Mouse (Mus musculus): ENCODE data around the gene Hrasls5.

Gene Hrasls5

DNA sequence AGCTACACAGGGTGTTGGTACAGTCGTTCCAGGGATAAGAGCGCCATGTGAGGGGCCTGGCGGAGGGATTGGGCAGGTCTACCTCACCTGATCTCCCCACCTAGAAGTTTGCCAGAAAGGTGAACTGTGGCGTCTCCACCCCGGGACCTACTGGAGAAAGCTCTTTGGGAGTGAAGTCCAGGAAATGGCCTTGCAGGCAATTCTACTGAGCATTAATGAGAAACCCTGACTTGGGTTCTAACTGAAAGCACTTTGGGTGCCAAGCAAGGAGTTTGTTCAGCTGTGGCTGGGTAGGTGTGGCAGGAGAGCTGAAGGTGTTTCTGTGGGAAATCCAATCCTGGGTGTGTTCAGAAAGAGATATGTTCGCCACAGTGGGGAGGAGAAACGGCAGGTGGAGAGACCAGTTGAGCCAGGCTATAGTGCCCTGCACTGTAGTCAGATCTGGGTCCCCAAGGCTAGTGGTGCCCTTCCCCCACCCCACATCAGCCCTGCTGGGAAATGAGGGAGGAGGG, 4.6 kb upstream of the Hrasls5 start:
- no peak for DNase-seq

DNA sequence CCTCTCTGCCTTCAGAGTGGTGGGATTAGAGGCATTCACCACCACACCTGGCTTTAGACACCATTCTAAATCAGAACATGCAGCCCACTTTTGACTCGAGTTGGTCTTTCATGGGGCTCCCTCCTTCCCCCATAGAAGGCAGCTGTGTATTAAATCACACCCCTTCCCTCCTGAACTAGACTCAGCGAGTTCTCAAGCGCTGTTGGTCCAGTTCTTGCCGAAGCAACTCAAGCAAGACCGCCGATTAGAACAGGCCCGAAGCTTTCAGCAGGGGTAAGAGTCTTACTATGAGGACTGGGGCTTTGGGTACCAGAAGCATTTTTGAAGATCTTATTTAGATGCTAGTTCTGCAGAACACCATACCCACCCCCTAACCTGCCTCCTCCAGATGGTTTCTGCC, 810 bp downstream of the Hrasls5 start:
- no peak for DNase-seq

DNA sequence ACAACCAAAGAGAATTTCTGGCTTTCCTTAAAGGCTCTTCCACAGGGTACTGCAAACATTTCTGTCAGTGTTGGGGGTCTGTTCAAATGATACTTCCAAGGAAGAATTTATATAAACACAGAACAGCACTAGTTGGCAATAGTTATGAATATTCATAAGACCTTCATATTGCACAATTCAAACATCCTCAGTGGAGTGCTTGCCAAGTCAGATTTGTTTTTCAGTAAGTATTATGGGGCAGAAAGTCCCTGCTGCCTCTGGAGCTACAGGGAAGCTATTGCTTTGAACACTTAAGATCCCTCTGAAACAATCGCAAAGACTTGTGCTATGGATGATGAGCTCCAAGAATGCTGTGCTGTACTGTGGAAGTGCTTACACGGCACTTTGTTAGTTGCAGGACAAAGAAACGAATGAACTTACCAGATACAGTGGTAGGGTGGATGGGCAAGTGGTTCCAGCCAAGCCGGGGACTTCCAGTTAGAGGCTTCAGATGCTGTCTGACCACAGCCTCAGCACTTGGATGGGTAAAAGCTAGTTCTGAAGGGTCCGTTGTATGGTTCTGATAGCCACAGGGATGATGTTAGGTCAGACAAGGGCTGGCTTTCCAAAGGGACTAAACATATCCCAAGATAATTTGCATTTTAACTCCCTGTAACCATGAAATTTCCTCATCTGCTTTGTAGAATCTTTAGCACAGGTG, 4.0 kb downstream of the Hrasls5 start:
- no peak for DNase-seq

DNA sequence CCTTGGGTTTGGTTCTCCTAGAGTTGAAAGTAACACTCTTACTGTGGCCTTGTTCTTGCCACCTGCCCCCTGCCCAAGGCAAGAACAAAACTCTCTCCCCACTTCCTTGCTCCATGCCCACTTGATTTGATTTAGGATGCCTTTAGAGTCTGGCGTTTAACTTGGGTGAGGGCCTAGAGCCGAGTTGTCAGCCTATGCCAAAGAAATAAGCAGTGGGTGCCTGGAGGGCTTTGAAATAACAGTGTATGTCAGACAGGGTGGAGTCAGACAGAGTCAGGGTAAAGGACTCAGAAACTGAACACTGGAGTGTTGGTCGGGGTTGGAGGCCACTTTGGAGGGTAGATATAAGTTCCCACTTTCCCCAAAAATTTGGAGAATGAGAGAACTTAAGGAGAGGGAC, 4.7 kb downstream of the Hrasls5 start:
- DNase-seq: no peak

DNA sequence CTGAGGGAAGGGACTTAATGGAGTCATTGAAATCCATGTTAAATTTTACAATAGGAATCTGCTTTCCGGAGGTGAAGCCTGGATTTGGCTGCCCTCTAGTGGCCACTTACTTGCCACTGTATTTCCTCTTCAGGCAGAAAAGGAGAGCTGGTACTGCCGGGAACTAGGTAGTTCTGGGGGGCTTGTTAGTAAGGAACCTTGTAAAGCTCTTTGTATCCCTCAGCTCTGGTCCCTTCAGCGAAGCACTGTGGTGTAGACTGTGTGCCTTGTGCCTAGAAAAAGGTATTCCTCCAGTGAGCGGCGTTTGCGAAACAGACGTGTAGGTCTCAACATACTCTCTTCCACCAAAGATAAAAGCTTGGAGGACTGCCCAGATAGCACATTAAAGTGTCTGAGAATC, 5.4 kb downstream of the Hrasls5 start:
- peak; percentile 79 for DNase-seq

DNA sequence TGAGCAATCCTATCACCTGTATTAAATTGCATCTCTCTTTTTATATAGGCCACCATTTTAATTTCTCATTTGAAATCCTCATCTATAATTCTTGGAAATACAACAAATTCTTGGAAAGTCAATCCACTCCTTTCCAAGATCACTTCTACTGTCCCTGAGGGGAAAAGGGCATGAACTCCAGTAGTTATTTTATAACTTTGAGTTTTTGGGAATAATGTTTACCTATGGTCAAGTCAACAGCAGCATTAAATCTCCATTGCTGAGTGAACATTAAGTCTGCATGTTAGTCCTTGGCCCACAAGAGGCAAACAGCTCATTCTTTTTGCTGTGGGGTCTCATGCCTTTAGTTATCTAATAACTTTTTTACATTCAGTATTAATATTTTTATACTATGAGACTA, 20.7 kb downstream of the Hrasls5 start:
- DNase-seq: no peak

DNA sequence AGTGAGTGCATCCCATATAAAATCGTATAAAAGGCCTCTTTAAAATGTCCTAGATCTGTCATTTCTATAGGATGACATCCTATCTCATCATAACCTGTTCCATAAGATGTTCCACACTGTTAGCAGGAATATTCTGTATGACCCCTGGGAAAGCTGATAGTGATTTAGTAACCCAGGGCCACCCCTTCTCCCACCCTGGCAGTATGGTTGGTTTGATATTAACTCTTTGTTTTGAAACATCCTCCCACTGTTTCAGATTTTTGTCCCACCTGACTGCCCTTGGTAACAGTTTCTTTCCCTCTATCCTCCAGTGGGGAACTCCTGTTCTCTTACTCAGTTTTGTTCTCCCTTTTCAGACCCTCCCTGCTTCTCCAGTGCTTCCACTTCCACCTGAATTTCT, 21.4 kb downstream of the Hrasls5 start:
- DNase-seq: no peak

DNA sequence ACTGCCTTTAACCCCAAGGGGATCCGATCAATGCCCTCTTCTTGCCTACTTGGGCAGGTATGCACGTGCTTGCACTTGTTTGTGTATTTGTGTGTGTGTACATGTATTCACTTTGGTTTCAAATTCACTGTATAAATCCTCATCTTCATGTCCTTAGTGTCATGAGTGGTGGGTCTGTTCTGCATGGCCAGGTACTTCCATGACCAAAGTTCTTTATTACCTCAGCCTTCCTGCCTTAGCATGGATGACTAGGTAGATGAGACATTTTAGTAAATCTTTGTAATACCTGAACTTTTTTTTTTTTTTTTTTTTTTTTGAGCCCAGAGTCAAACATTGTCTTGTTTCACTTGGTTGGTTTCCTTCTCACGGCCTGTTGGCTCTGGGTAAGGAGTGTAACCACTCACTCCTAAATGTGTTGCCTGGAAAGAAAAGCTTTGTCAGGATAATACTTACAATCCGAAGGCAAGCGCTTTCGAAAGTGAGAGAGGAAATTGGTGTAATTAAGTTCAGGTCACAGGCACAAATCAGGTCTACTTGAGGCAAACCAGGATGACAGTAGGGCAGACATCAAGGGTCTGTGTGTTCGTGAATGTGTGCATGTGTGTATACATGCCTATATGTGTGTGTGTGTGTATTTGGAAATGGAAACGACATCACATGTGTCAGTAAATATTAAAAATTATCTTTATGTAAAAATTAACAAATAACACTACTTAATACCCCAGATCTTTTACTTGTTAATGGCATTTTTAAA, 36.7 kb downstream of the Hrasls5 start:
- DNase-seq: no peak

DNA sequence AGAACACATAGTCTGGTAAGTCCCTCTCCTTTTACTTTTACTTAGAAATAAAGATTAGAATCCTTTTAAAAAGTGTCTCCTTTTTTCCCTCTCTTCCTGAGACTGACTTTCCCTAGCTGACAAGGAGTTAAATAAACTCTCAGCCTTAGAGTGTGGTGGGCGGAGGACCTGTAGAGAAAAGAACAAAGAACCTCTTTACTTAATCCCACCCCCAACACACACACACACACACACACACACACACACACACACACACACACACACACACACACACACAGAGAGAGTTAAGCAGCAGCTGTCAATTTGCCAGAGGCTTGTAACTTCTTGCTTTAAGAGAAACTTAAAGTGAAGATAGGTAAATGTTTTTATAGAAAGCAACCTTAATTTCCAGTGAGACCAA, 59.7 kb downstream of the Hrasls5 start:
- no peak for DNase-seq

DNA sequence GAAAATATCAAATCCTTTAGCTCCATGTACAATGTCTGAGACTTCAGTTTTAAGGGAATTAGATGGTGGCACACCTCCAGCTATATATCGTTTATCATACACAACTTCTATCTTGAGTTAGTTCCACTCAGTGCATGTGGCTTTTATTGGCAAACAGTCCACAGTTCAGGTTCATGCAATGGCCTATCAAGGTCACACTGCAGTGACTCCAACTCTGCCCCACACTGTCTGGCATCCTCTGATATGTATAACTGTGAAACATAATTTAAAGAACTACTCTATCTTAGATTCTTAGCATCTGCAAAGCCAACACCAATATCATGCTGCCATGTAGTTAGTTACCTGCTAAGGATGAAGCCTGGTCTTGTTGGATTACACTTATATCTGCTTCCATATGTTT, 75.6 kb downstream of the Hrasls5 start:
- no peak for DNase-seq
